Mouse (Mus musculus): ENCODE results near the gene Macrod2.
"Not testable (repeated sequence)": the region's sequence is repeated elsewhere in the genome, so short reads cannot be mapped to it uniquely, and the experiment has no call there.

Gene Macrod2

DNA sequence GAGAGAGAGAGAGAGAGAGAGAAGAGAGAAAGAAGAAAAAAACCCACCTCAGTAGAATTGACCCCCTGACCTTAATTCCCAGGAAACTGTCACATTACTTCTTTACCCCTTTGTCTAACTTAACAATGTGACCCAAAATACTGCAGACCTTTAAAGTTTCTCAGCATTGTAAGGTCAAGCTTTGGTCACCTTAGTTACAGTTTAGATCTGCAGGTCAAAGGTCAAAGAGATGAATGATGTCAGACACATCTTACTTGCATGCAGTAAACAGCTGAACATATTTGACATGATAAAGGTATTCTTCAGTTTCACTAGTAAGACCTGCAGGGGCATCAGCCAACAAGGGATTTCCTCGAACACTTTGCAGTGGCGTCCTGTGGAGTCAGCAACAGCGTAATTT, 309.0 kb downstream of the Macrod2 start:
- no peak for DNase-seq

DNA sequence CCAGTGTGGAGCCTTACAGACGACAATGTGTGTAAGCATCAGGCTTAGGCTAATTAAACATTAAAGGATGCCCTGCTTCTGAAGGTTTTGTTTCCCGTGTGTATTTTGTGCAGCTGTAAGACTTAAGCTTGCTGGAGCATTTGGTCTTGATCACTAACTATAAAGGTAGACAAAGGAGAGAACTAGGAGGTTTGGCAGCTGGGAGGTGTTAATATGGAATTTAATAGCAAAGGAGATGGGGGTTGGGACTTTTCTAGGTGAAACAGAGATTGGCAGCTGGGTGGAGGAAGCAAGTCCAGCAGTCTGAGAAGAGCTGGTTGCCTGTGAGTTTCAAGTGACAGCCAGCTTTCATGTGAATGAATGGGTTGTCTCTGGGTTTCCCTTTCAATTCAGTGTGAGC, 310.2 kb downstream of the Macrod2 start:
- no peak for DNase-seq

DNA sequence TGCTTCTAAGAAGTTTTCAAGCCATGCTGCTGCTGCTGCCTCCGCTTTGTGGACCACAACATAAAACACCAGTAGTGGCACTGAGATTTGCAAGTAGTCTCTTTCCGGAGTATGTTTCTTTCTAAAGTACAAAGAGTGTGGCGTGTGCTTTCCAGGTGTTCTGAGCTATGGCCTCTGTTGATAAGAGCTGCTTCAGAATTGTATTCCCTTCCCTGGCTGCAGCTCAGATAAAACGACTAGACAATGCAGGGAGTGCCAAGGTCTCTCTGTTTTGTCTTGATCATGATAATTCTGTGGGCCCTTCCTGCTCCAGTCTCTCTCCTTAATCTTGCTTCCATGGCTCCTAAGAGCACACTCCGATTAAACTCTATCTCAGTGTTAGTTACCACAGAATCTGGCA, 312.4 kb downstream of the Macrod2 start:
- no peak for DNase-seq

DNA sequence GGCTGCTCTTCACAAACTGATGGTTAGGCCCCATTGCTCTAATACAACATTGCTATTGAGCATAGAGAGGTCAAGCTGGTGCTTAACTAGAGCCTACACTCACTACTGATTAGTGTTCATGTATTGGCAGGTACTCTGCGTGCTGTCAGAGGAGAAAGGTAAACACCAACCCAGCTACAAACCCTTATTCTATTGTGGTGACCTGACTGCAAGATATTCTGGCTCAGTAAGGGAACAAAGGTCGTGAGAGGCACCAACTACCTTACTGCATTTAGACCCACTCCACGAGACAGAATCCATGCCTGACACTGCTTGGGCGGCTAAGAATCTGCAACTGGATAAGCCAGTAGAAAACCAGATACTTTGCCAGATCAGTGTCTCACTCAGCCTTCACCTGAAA, 320.7 kb downstream of the Macrod2 start:
- no peak for DNase-seq

DNA sequence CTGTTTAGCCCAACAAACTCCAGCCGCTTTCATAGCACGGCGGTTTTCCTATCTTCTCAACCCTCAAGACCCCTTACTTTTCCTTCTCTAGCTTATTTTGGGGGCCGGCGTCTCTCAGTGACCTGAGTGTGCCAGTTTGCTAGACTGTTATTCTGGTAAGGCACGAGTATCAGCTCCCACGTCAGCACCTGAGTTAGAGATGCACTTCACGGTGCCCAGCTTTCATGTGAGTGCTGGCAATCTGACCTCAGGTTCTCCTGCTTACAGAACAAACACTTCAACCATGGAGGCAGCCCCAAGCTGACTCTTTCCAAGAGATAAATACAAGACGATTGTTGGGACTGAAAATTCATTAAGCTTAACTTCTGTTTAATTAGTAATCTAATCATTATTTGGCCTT, 322.3 kb downstream of the Macrod2 start:
- DNase-seq = peak; percentile 42 to 69

DNA sequence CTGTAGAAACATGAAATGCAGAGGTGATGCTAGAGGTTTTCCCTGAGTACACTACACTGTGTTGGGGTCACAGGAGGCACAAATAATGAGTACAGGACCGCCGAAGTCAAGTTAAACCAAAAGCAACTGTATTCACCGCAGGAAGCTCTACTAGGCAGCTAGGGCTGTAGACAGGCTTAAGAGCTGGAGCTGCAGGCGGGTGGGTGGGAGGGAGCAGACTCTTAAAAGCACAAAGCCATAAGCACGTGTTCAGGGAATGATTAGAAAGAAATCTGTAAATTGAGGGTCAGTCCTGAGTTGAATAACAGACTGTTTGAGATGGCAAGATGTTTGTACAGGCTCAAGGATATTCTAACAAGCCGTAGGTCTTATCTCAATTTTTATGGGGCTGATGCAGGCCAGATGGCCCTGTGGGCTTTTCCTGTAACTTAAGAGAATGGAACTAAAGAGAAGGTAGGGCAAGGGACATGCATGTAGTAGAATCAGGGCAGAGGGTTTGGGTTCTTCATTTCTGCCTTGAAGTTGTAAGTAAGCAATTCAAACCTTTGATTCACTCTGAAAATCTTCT, 337.6 kb downstream of the Macrod2 start:
- DNase-seq = no peak

DNA sequence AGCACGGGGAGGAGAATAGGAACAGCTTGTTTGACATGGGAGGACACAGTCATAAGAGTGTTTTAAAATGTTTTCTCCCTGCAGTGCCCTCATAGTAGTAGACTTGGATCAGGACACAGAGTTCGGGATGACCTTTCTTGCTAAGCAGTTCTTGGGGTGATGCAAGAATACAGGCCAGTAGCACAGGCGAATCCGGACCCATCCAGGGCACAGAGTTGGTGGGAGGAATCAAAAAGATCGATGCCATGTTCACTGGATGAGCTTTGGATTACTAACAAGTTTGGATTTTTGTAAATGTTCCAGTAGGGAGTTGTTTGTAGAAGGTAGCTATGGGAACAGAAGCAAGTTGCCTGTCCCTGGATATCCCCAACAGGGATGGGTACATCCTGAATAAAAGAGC, 345.4 kb downstream of the Macrod2 start:
- no peak for DNase-seq

DNA sequence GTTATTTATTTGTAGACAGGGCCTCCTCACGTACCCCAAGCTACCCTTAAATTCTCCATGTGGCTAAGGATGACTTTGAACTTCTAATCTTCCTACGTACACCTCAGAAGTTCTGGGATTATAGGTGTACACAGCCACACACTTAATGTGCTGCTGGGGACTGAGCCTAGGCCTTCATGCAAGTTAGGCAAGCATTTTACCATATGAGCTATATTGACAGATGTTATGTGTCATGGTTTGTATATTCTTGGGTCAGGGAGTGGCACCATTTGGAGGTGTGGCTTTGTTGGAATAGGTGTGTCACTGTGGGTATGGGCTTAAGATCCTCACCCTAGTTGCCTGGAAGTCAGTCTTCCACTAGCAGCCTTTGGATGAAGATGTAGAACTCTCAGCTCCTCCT, 347.8 kb downstream of the Macrod2 start:
- DNase-seq = not testable (repeated sequence)

DNA sequence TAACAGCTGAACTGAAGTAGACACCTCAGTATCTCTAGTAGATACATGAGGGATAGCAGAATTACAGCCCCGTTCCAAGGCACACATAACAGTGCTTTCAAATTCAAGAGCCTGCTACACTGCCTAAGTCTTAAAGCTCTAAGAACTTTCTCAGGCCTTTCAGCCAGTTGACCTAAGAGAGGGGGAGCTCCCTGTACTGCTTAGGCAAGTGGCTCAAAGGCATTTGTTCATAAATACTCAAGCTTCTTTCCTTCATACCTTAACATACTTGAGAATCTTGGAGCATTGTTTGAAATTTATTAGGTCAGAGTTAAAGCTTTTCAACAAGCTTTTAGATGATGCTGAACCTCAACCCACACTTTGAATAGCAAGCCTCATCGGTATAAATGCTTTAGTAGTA, 363.8 kb downstream of the Macrod2 start:
- no peak for DNase-seq

DNA sequence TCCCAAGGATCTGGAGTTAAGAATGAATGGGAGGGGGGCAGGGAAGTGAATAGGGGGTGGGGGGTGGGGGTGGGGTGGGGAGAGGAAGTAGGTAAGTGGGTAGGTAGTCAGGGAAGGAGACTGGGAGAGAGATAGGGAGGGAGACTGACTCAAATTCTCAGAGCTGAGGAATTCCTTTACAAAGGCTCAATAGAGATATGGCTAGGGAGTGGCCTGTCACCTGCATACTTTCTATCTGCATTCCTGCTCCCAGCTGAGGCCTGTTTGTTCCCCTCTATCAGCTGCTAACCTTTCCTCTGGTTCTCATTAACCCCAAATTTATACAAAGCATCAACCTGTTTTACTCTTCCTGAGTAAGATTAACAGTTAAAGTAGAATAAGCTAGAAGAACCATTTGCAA, 364.6 kb downstream of the Macrod2 start:
- DNase-seq = no peak

DNA sequence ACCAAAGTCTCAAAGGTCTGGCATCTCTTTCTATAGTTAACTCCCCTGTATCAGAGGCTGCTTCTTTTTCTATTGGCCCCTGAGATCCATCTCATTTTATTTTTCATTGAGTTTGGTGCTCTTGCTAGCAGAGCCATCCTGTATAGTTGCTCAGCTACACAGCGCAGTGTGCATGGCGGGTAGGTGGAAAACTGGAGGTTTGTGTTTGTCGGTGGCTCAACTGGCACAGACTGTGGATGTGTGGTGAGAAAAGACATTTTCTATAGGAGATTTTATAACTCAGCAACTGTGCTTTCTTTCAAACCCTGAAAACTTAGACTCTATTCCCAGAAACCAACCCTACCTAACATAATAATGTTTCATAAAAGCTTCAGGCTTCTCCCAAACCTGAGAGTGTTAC, 365.0 kb downstream of the Macrod2 start:
- DNase-seq = no peak

DNA sequence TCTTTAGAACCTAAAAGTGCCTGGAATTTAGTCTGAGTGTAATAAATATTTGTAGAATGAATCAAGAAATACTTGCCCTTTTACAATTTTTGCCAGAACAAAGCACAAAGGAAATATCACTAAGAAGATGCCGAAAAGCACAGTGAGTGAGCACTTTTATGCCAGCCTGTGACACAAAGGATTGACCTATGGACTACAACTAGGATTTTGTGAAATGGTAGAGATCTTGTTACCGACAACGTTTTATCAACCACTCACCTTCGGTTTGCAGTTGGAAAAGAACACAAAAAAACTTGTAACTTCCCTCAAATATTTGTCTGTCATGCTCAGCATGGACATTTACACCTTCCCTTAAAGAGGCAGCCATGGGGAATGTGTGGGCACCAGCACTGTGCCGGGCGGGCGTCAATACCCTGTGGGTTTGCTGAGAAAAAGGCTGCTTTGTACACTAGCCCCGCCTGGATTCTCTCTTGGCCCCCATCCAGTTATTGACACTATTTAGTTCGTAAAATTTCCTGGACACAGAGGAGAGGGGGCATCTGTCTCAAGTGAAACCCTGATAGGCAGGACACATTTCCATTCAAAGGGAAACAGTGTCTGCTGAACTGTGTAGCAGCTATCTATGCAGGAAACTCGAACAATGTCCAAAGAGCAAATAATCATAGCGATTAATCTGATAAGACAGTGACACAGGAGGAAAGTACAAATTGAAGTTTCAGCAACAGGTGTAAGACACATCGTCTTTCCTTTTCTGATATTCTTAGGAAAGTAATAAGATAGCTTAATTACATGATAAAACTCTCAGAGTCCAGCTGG, 368.2 kb downstream of the Macrod2 start:
- no peak for DNase-seq

DNA sequence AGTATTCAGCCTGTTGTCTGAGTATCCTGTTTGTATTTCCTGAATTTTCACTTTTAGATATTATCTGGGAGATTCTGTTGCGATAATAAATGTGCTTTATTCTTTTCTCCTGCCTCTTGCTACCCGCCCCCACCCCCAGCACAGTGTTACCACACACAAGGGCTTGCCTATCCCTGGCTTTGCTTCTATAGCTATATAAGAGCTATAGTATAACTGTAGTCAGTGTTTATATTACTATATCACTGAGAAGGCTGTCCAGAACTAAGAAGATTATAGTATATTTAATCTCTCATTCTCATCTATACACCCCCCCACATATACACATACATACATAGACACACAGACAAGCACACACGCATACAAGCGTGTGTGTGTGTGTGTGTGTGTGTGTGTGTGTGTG, 374.4 kb downstream of the Macrod2 start:
- DNase-seq = no peak

DNA sequence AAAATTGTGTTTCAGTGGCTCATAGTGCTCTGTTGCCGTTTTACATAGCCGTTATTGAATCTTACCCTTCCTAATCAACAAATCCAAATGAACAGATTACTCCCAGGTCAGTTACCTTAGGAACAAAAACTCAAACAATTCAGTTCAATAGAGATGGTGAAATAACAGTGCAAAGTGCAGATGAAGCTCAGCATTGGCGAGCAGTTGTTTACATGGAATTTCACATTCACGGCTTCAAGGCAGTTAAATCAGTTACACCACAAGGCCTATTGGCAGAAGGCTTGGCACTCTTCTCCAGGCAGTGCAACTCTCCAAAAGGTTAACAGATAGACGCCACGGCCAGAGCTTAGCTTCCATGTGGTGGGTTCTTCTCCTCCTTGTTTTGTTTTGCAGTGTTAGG, 377.7 kb downstream of the Macrod2 start:
- DNase-seq = no peak

DNA sequence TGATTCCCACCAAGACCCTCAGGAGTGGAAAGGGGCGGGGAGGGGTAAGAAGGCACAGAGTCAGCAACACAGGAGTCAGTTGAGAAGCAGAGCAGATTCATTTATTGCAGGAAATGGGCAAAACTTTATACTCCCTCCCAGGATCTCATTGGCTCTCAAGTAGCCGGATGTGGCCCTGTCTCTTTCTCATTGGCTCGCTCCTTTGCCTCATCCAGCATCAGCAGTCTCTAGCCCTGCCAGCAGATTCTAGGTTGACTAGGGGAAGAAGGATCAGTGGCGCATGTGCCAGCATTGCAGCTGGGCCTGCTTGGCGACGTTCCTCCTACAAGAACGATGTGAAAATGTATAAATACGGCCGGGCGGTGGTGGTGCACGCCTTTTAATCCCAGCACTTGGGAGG, 378.3 kb downstream of the Macrod2 start:
- no peak for DNase-seq

DNA sequence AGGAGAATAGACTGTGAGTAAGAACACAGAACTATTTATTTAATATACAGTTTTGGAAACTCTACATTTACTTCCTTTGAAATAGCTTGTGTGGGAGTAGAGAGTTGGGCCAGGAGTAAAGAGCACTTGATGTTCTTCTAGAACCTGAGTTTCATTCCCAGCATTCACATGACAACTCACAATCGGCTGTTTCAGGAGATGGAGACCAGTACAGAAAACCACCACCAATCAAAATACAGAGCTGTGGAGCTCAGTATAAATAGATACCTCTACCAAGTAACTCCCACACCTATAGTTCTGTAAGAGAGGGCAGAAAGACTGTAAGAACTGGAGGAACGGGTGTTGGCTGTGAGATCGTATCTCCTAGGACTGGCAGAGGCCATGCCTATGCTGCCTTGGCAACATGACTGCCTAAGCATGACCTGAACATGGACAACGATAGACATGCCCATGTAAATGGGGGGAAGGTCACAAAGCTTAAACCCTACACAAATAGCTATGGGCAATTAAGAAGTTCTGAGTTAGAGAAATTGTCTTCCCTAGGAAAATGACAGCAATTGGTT, 379.8 kb downstream of the Macrod2 start:
- DNase-seq = no peak

DNA sequence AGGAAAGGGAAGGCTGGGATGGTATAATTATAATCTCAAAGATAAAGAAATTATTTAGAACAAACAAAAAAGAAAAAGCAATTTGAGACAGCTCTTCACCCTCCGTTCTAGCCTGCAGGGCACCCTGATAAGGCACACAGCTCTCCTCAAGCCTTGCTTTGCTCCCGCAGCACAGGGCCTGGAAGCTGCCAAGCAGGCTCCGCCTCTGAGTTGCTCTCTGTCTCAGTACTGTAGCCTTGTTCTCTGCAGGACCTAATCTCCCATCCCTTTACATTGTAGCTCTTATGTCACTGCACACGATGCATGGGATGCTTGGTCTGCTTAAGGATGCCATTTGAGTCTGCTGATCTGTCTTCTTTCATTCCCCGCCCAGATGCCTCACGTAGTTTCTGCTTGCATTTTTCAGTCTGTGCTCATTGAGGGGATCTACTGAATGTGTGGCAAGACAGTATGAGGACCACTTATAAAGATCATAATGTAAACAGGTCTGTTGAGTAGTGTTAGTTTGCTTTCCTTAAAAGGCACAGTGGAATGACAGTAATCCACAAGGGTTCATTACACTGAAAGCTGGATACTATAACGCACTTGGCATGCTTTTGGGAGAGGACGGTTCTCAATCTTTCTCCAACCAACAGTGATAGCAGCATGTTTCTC, 380.5 kb downstream of the Macrod2 start:
- DNase-seq = peak; percentile 9 to 38

DNA sequence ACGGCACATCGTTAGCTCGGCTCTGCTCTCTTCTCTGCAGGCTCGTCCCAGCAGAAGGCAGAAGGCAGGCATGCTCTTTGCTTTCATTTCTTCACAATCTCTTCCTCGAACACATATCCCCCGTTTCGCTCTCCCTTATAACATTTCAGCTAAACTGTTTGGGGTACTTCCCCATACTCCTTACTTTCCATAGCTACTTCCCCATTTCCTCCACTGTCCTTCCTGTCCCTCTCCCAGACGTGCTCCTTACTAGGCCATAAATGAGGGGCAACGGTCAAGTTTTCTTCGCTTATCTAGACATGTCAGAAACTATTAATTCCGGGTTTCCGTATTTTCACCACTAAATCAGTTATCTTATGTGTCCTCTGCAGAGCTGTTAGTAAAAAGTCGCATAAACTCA, 383.1 kb downstream of the Macrod2 start:
- no peak for DNase-seq

DNA sequence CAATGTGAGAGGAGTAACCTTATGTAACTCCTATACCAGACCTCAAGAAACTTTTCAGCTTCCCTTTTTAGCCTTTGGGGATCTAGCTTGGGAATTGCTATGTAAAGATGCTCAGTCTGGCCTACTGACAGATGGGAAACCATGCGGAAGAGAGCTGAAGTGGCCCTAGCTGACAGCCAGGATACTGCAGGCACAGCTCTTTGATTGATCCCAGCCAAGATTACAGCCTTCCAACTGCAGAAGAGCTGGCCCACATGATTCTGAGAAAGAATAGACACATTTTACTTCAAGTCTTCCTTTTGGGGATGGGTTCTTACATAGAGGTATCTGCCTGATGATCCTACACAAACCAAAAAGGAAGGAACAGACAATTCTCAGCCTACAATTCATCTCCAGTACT, 387.9 kb downstream of the Macrod2 start:
- DNase-seq = no peak

DNA sequence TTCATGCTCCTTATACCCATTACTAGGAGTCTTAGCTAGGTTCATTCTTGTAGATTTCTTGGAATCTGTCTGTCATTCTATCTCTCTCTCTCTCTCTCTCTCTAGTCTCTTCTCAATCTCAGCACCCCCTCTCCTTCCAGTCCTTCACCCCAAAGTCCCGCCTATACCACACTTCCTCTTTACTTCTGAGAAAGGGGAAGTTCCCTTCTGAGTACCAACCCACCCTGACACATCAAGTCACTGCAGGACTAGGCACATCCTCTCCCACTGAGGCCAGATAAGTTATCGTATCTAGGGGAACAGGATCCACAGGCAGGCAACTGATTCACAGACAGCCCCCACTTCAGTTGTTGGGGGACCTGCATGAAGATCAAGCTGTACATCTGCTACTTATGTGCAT, 389.5 kb downstream of the Macrod2 start:
- DNase-seq = peak in 1 of 2 experiments; percentile 12

DNA sequence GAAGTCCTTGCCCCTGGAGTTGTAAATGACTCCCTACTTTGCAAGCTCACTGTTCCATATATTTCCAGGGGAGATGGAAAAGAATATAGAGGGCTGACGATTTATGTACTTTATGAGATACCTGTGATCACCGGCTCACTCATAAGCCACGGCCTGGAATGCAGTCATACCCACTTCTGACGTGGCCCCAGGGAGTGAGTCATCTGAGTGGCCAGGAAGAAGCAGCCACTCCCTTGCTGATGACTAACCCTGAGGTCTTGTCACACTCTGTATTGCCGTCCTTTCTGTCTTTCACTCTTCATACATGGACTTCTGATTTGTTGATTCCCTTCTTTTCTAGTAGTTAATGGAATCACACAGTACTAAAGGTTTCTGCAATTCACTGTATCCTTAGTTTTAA, 395.3 kb downstream of the Macrod2 start:
- DNase-seq = peak; percentile 22 to 53

DNA sequence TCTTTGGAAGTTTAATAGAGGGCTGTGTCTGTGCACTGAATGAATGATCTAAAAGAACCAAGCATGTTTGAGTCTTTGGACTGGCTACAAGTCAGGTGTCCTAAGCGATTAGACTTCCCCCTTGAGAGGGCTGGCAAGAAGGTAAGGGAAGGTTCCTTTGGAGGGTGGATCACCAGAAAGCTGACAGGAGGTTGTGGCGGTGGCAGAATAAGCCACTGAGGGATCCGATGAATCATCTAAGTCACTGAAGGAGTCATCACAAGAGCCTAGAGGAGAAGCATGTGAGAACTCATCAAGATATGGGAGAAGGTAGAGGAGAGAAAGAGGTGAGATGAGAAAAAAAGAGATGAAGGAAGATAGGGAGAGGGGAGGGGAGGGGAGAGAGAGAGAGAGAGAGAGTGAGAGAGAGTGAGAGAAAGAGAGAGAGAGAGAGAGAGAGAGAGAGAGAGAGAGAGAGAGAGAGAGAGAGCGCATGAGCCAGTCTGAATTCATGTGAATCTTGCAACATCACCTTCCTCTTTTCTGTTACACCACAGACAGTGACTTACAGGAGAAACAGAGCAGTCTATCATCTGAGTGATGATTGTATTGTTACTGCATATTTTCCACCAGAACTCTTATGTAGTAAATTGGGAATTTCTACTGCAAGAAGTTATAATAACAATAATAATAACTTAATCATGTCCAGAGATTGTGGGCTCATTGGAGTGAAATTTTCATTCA, 398.9 kb downstream of the Macrod2 start:
- no peak for DNase-seq

DNA sequence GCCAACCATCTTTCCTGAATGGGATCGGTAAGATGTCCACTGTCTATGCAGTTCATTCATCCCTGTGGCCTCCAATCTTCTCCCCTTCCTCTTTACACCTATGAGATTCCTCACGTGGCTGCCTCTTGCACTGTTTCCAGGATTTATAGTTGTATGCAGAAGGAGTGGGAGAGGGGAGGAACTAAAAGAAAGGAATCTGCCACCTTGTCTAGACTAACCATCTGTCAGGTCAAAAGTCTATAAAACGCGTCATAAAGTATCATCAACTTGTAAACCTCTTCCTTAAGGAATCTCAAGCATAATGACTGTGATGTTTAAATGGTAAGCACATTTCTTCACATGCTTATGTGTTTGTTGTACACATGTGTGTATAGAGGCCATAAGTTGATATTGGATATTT, 416.6 kb downstream of the Macrod2 start:
- no peak for DNase-seq

Data from lung, postnatal 4 days (tissue).